8 mouse cellular contexts compared by ENCODE assay signal in genomic region chr16:33056786-33057185, GRCm38 (mm10). TPM values are rescaled to one million over a fixed set of nuclear protein-coding genes. Genes with fewer than 3 reads are reported as not detected.
DNase-seq lines count a peak whose midpoint lies in the region; ATAC-seq and TF ChIP-seq lines count a peak whose summit lies in the region.

No protein-coding gene starts in this region.

- no peak for TF ChIP-seq CTCF in MEL (IDR thresholded peaks at IDR 0.05 in 2 of 3, conservative IDR thresholded peaks at IDR 0.05 in 1 of 3; ENCODE audit: control insufficient read depth in 1 of 3, insufficient read depth in 1 of 3, low read depth in 2 of 3, low read length in 3 of 3, poor library complexity in 1 of 3, severe bottlenecking in 1 of 3)

- H3K4me1 ChIP-seq in kidney, embryonic 15.5 days = peaks cover 29% of the 10 kb centered on the region
- peaks cover 0 to 14% of the 10 kb centered on the region in 2 experiments; a peak in 2 of 4 replicates for H3K4me1 ChIP-seq in MEL (ENCODE audit: control insufficient read depth in 1 of 2, insufficient read depth in 2 of 2, low read length in 2 of 2)
- H3K4me1 ChIP-seq in embryonic facial prominence, embryonic 14.5 days (ENCODE audit: control insufficient read depth, insufficient read depth, low read length) = peaks cover 12% of the 10 kb centered on the region
- peaks cover 5% of the 10 kb centered on the region for H3K4me1 ChIP-seq in limb, embryonic 11.5 days (ENCODE audit: control insufficient read depth, insufficient read depth, low read length)
- H3K4me1 ChIP-seq in neural tube, embryonic 13.5 days (replicated peaks) = peaks cover 36% of the 10 kb centered on the region

- H3K27ac ChIP-seq in kidney, embryonic 15.5 days = peak overlapping the region; percentile 94
- H3K27ac ChIP-seq in MEL (ENCODE audit: control insufficient read depth, low read depth, low read length) = peak overlapping the region; percentile 99
- H3K27ac ChIP-seq in embryonic facial prominence, embryonic 14.5 days (replicated peaks; ENCODE audit: low read depth, low read length) = peak overlapping the region; percentile 92
- H3K27ac ChIP-seq in limb, embryonic 11.5 days (replicated peaks; ENCODE audit: low read depth, low read length) = peak overlapping the region; percentile 90
- H3K27ac ChIP-seq in neural tube, embryonic 13.5 days (replicated peaks) = peak overlapping the region; percentile 90

- peaks cover 33% of the 10 kb centered on the region for H3K36me3 ChIP-seq in kidney, embryonic 15.5 days
- H3K36me3 ChIP-seq in MEL (ENCODE audit: control insufficient read depth in 1 of 2, insufficient read depth in 2 of 2, low read length in 2 of 2) = peaks cover 11 to 24% of the 10 kb centered on the region in 2 experiments
- peaks cover 32% of the 10 kb centered on the region for H3K36me3 ChIP-seq in embryonic facial prominence, embryonic 14.5 days (ENCODE audit: control insufficient read depth, insufficient read depth, low read length)
- peaks cover 20% of the 10 kb centered on the region; the same call in 1 of the 2 replicates for H3K36me3 ChIP-seq in limb, embryonic 11.5 days (ENCODE audit: control insufficient read depth, insufficient read depth, low read length)
- H3K36me3 ChIP-seq in neural tube, embryonic 13.5 days = peaks cover 32% of the 10 kb centered on the region

- H3K9ac ChIP-seq in kidney, embryonic 15.5 days = peak overlapping the region; percentile 99
- peak overlapping the region; percentile 98 for H3K9ac ChIP-seq in MEL (ENCODE audit: control insufficient read depth, low read depth, low read length, poor library complexity, severe bottlenecking)
- H3K9ac ChIP-seq in embryonic facial prominence, embryonic 14.5 days (ENCODE audit: low read depth, low read length) = peak overlapping the region; percentile 97
- H3K9ac ChIP-seq in limb, embryonic 11.5 days (ENCODE audit: low read length) = peak overlapping the region; percentile 98
- peak overlapping the region; percentile 99 for H3K9ac ChIP-seq in neural tube, embryonic 13.5 days

- TF ChIP-seq POLR2A in MEL (IDR thresholded peaks at IDR 0.05; ENCODE audit: control insufficient read depth in 1 of 2, insufficient read depth in 1 of 2, low read depth in 1 of 2, low read length in 2 of 2, poor library complexity in 1 of 2) = peak in 1 of 2 experiments; percentile 42; a peak in 2 of 4 replicates

- no peaks in the 10 kb centered on the region for H3K9me3 ChIP-seq in kidney, embryonic 15.5 days (replicated peaks)
- H3K9me3 ChIP-seq in MEL (replicated peaks; ENCODE audit: insufficient read depth, low read length) = no peaks in the 10 kb centered on the region
- H3K9me3 ChIP-seq in embryonic facial prominence, embryonic 14.5 days (ENCODE audit: control insufficient read depth, low read length) = no peaks in the 10 kb centered on the region
- H3K9me3 ChIP-seq in limb, embryonic 11.5 days (ENCODE audit: control insufficient read depth, low read length) = no peaks in the 10 kb centered on the region
- no peaks in the 10 kb centered on the region for H3K9me3 ChIP-seq in neural tube, embryonic 13.5 days

- no peak for DNase-seq in kidney, adult 18-20 months
- peak; percentile 58 for DNase-seq in MEL (ENCODE audit: low read depth, low spot score)
- DNase-seq in embryonic facial prominence, embryonic 14.5 days (ENCODE audit: low spot score) = peak; percentile 20
- DNase-seq in limb, embryonic 11.5 days (ENCODE audit: low spot score) = no peak
- no peak for DNase-seq in spleen, postnatal 14 days (ENCODE audit: low spot score in 2 of 2)

- under 1% methylated on average over 24 of the region's 24 CpGs for WGBS in kidney, embryonic 15.5 days
- 1% methylated on average over 18 of the region's 24 CpGs for WGBS in embryonic facial prominence, embryonic 14.5 days
- under 1% methylated on average over 24 of the region's 24 CpGs for WGBS in limb, embryonic 11.5 days
- WGBS in neural tube, embryonic 13.5 days = under 1% methylated on average over 24 of the region's 24 CpGs

- peak overlapping the region; percentile 67 for H3K4me2 ChIP-seq in kidney, embryonic 15.5 days
- H3K4me2 ChIP-seq in embryonic facial prominence, embryonic 14.5 days (ENCODE audit: low read depth, low read length) = peak overlapping the region; percentile 73
- peak overlapping the region; percentile 51 for H3K4me2 ChIP-seq in limb, embryonic 11.5 days (ENCODE audit: low read depth, severe bottlenecking)
- peak overlapping the region; percentile 86 for H3K4me2 ChIP-seq in neural tube, embryonic 13.5 days

- TF ChIP-seq RAD21 in MEL (IDR thresholded peaks at IDR 0.05; ENCODE audit: low read depth, low read length) = no peak

- ATAC-seq in kidney, embryonic 15.5 days (replicated peaks; ENCODE audit: low FRiP score) = no peak
- no peak for ATAC-seq in embryonic facial prominence, embryonic 14.5 days (ENCODE audit: low read depth)
- peak; percentile 7; the same call in 1 of the 2 replicates for ATAC-seq in limb, embryonic 11.5 days (ENCODE audit: insufficient number of reproducible peaks, low FRiP score, low TSS enrichment, low read depth)
- peak; percentile 30 for ATAC-seq in neural tube, embryonic 13.5 days (ENCODE audit: low read depth)
- no peak for ATAC-seq in inflammation-experienced regulatory T-cells, adult 6 months

- peak overlapping the region; percentile 97 for H3K4me3 ChIP-seq in kidney, embryonic 15.5 days (replicated peaks)
- H3K4me3 ChIP-seq in MEL (ENCODE audit: control insufficient read depth in 1 of 2, insufficient read depth in 1 of 2, low read depth in 2 of 2, low read length in 2 of 2) = peak overlapping the region; percentile 50 to 92
- peak overlapping the region; percentile 93 for H3K4me3 ChIP-seq in embryonic facial prominence, embryonic 14.5 days (ENCODE audit: low read depth, low read length)
- peak overlapping the region; percentile 97 for H3K4me3 ChIP-seq in limb, embryonic 11.5 days (ENCODE audit: low read depth, low read length)
- peak overlapping the region; percentile 95 for H3K4me3 ChIP-seq in neural tube, embryonic 13.5 days

- H3K27me3 ChIP-seq in kidney, embryonic 15.5 days = no peaks in the 10 kb centered on the region
- H3K27me3 ChIP-seq in MEL (ENCODE audit: control insufficient read depth in 1 of 2, insufficient read depth in 2 of 2, low read length in 2 of 2) = no peaks in the 10 kb centered on the region
- no peaks in the 10 kb centered on the region for H3K27me3 ChIP-seq in embryonic facial prominence, embryonic 14.5 days (replicated peaks; ENCODE audit: control insufficient read depth, insufficient read depth, low read length)
- H3K27me3 ChIP-seq in limb, embryonic 11.5 days (ENCODE audit: control insufficient read depth, insufficient read depth, low read length) = no peaks in the 10 kb centered on the region
- H3K27me3 ChIP-seq in neural tube, embryonic 13.5 days = no peaks in the 10 kb centered on the region

- H3K79me2 ChIP-seq in MEL (ENCODE audit: control insufficient read depth, insufficient read depth, low read length, poor library complexity) = peaks cover 30% of the 10 kb centered on the region

- TF ChIP-seq EP300 in MEL (IDR thresholded peaks at IDR 0.05; ENCODE audit: low read depth in 1 of 2, low read length in 2 of 2) = no peak

TF ChIP-seq in MEL, 35 proteins besides CTCF, POLR2A, EP300 and RAD21:
- peak; percentile 41; the same call in 1 of the 2 replicates for TF ChIP-seq POLR2AphosphoS5 (IDR thresholded peaks at IDR 0.05; ENCODE audit: borderline replicate concordance, low read depth, low read length)
- no peak for TF ChIP-seq SMC3 (IDR thresholded peaks at IDR 0.05; ENCODE audit: low read depth, low read length)
- TF ChIP-seq CHD1 (IDR thresholded peaks at IDR 0.05; ENCODE audit: low read depth, low read length) = peak; percentile 95; the same call in 1 of the 2 replicates

RNA-seq across cellular contexts. Expression of gene Rpl35a, which starts 0.5 kb away (rescaled TPM):
- polyA plus RNA-seq in kidney, embryonic 15.5 days (2015; fragmentation: Nextera tagmentation; extraction: Ambion mirVana) = 999 and 1,117 TPM in 2 replicates
- 2,034 and 2,314 TPM in 2 replicates for total RNA-seq in MEL (2012; rRNA removed)
- 1,000 to 10,000 TPM in 1 of 2 experiments, not detected in 1; 1,572 TPM for polyA plus RNA-seq in MEL (2012; ENCODE audit: insufficient read depth in 1 of 2, insufficient read length in 2 of 2, low read depth in 1 of 2, low replicate concordance in 2 of 2, missing spikeins in 1 of 2)
- polyA plus RNA-seq in embryonic facial prominence, embryonic 14.5 days (2014; fragmentation: Nextera tagmentation; extraction: Ambion mirVana) = 940 and 1,079 TPM in 2 replicates
- 1,047 and 1,076 TPM in 2 replicates for polyA plus RNA-seq in limb, embryonic 11.5 days (2014; fragmentation: Nextera tagmentation; extraction: Ambion mirVana)
- 600 and 645 TPM in 2 replicates for polyA plus RNA-seq in neural tube, embryonic 13.5 days (2015; fragmentation: Nextera tagmentation; extraction: Ambion mirVana)
- polyA plus RNA-seq in inflammation-experienced regulatory T-cells, adult 6 months (2017; shearing (Covaris generic)) = 1,000 to 10,000 TPM; 1,095 to 1,593 (median 1,512) TPM

RNA-seq across cellular contexts. Expression of gene Iqcg, which starts 0.8 kb away (rescaled TPM):
- 3.9 and 4.2 TPM in 2 replicates for polyA plus RNA-seq in kidney, embryonic 15.5 days (2015; fragmentation: Nextera tagmentation; extraction: Ambion mirVana)
- 13.6 and 15.0 TPM in 2 replicates for total RNA-seq in MEL (2012; rRNA removed)
- 10 to 100 TPM in 1 of 2 experiments, not detected in 1; 40.4 TPM for polyA plus RNA-seq in MEL (2012; ENCODE audit: insufficient read depth in 1 of 2, insufficient read length in 2 of 2, low read depth in 1 of 2, low replicate concordance in 2 of 2, missing spikeins in 1 of 2)
- 3.1 and 7.4 TPM in 2 replicates for polyA plus RNA-seq in embryonic facial prominence, embryonic 14.5 days (2014; fragmentation: Nextera tagmentation; extraction: Ambion mirVana)
- 2.5 and 3.6 TPM in 2 replicates for polyA plus RNA-seq in limb, embryonic 11.5 days (2014; fragmentation: Nextera tagmentation; extraction: Ambion mirVana)
- polyA plus RNA-seq in neural tube, embryonic 13.5 days (2015; fragmentation: Nextera tagmentation; extraction: Ambion mirVana) = 4.1 and 5.5 TPM in 2 replicates
- 1 to 10 TPM in 2 of 3 experiments, under 1 TPM in 1; 0.86 to 2.4 (median 1.4) TPM for polyA plus RNA-seq in inflammation-experienced regulatory T-cells, adult 6 months (2017; shearing (Covaris generic))

RNA-seq across cellular contexts. Expression of gene Lmln, which starts 5.5 kb away (rescaled TPM):
- 2.3 and 4.1 TPM in 2 replicates for polyA plus RNA-seq in kidney, embryonic 15.5 days (2015; fragmentation: Nextera tagmentation; extraction: Ambion mirVana)
- 2.0 and 2.7 TPM in 2 replicates for total RNA-seq in MEL (2012; rRNA removed)
- 1 to 10 TPM in 1 of 2 experiments, not detected in 1; 3.8 TPM for polyA plus RNA-seq in MEL (2012; ENCODE audit: insufficient read depth in 1 of 2, insufficient read length in 2 of 2, low read depth in 1 of 2, low replicate concordance in 2 of 2, missing spikeins in 1 of 2)
- 2.3 and 2.5 TPM in 2 replicates for polyA plus RNA-seq in embryonic facial prominence, embryonic 14.5 days (2014; fragmentation: Nextera tagmentation; extraction: Ambion mirVana)
- polyA plus RNA-seq in limb, embryonic 11.5 days (2014; fragmentation: Nextera tagmentation; extraction: Ambion mirVana) = 2.0 and 3.3 TPM in 2 replicates
- 2.0 and 3.7 TPM in 2 replicates for polyA plus RNA-seq in neural tube, embryonic 13.5 days (2015; fragmentation: Nextera tagmentation; extraction: Ambion mirVana)
- polyA plus RNA-seq in inflammation-experienced regulatory T-cells, adult 6 months (2017; shearing (Covaris generic)) = under 1 TPM; 0.12 to 0.57 (median 0.24) TPM

Comparison
In these comparisons a context has a peak if more than half of its experiments do, and no peak if none do; other contexts are left out.
1. ATAC-seq: peak in limb, embryonic 11.5 days (single experiment) and neural tube, embryonic 13.5 days (single experiment); none in kidney, embryonic 15.5 days (single experiment), embryonic facial prominence, embryonic 14.5 days (single experiment) and inflammation-experienced regulatory T-cells, adult 6 months (single experiment).
2. DNase-seq: peak in MEL (single experiment) and embryonic facial prominence, embryonic 14.5 days (single experiment); none in kidney, adult 18-20 months (single experiment), limb, embryonic 11.5 days (single experiment) and spleen, postnatal 14 days (0 of 2).
3. Peak in every context shown above with its lines, with median percentiles within 50 percentile points of each other: H3K27ac ChIP-seq, H3K4me2 ChIP-seq, H3K4me3 ChIP-seq and H3K9ac ChIP-seq.